Mouse (Mus musculus) urinary bladder, postnatal 36 days (tissue): Measurements from ENCODE around the gene Id2.

Experiments used
- DNase-seq, 2 experiments: peaks; one replicate each; pipeline ENCODE4 v3.0.0; 2022; ENCODE audit warnings: low spot score in 2 of 2, mixed read lengths in 1 of 2

Gene Id2

DNA sequence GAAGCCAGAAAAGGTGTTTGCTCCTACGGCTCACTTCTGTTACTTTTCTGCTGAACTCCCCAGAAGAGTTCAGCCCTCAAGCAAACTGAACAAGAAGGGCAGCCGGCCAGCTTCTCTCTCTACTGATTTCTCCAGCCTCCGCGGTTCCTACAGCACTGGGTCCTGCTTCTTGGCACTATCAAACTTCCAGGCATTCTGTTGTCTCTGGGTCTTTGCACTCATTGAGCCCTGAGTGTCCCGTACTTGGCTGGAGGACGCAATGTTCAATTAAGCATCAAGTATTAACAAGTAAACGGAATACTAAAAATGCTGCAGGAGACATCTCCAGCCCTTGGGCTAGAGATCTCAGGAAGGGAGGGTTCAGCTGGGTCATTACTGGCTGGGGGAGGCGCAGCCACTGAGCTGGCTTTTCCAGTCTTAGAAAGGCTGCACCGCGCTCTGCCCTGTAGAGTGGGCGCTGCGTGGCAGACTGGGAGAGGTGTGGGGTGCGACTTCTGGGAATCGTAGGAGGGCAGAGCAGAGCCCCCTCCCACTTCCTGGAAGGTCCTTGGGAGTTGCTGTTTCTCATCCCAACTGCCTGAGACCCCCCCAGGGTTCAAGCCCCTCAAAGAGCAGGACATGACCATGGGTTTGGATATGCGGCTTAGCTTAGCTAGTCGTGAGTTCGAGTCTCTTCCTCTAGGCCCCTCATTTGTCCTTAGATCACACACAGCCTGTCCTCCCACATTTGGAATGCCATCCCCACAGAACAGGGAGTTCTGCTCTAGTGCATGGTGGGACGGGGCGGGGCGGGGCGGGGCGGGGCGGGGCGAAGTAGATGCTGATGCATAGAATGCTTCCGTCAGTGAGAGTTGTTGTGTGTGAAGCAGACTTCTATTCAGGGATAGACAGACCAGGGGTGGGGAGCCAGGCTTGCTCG lies 13.4 kb downstream of the Id2 start:
- peak in 1 of 2 experiments; percentile 9 for DNase-seq

- DNase-seq = no peak
Measured at GRCm38 (mm10) chr12:25074344-25074743, 22.6 kb downstream of the Id2 start.

DNA sequence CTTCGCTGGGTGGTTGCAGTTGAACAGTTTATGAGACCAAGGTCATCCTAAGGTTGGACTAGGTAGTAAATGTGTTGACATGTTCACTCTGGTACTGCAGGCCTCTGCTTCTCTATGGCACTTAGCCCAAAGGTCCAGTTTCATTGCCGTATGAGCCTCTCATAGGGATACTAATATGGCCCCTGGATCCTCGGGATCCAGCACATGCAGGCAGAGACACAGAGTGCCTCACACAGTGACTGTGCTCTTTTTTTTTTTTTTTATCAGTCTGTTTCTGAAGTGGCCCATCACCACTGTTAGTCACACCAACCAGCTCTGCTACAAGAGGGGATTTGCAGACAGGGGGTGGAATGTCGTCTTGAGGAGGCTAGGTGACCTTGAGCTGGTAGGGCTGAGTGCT lies 23.6 kb downstream of the Id2 start:
- DNase-seq = no peak

GRCm38 (mm10) chr12:25062264-25062663 lies 34.7 kb downstream of the Id2 start:
- no peak for DNase-seq

DNA sequence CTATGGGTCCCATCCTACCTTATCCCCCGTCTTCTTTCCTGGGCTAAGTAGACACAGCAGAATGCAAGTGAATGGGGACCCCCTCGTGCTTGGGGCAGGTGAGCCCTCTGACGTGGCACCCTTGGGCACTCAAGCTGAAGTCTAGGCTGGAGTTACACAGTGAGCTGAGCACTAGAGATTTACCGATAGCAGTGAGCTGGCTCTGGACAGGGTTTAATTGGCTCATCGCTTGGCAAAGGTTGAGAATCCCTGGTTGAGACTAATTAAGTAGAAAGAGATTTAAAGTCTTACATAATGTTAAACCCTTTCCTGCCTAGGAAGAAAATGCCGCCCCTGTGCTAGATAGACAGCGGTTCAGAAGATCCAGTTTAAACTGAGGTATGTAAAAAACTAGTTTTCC lies 36.0 kb downstream of the Id2 start:
- DNase-seq = no peak

DNA sequence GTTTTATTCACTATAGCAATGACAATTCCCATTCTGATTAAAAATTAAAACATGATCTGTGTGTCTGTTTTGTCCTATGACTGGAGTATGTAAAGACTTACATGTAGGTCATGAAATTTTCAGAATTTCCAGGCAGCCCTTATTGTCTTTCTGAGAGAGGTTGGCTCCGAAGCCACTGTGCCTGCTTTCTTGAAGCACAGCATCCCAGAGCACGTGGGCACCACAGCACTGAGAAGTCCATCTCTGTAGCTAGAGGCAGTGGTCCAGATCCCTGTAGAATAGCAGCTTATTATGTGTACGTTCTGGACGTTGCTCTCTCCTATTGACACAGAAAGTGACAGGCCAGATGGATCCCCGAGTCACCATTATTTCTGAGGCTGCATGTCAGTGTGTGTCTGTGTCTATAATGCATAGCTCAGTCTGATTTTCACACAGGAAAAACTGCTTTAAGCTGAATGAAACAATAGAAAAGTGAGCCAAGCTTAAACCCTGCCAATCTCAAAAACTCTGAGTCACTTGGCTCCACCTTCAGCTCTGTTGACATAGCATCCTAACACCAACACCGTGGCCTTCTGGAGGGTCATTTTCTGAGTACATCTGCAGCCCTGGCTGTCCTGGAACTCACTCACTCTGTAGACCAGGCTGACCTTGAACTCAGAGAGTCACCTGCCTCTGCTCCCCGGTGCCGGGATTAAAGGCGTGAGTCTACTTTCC lies 37.3 kb downstream of the Id2 start:
- peak in 1 of 2 experiments; percentile 5 for DNase-seq

DNA sequence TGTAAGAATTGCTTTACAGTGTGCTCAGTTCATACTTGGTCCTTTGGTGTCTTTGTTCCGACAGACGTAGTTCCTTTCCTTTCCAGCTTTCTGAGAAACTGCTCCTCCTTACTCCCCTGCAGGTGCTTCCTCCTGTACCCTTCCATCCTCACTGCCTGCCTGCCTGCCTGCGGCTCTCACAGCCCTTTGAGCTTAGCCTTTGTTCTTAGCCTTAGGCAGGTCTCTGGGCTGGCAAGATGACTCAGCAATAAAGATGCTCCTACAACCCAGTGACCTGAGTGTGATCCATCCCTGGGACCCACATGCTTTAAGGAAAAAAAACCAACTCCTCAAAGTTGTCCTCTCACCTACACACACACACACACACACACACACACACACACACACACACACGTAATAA lies 42.0 kb downstream of the Id2 start:
- no peak for DNase-seq

- no peak for DNase-seq
Measured at GRCm38 (mm10) chr12:25054511-25054910, 42.4 kb downstream of the Id2 start.

DNA sequence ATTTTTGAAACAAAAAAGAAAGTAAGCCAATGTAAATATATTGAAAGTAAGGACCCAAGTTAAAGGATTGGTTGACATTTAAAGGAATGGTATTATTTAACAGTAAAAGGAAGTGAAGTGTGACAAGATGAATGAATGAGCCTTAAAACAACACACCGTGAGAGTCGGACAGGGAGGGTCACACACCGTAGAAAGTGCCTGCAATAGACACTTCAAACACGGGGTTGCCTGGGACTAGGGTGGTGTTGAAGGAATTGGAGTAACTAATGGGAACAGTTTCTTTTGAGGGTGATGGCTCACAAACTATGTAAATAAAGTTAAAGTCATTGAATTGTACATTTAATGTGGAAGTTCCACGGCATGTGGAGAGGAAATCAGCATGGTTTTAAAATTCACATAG lies 47.7 kb downstream of the Id2 start:
- DNase-seq = no peak

- no peak for DNase-seq
Measured at GRCm38 (mm10) chr12:25044579-25044978, 52.4 kb downstream of the Id2 start.

GRCm38 (mm10) chr12:25044056-25044455 lies 52.9 kb downstream of the Id2 start:
- DNase-seq = no peak
